Mouse (Mus musculus) MEL (cell line): ENCODE measurements around the gene Stoml3.

Experiments
- E2F4 ChIP-seq: IDR thresholded peaks from 2 replicates; pipeline ENCODE4 v1.6.1; 2011; ENCODE audit warnings: low read depth, low read length, improper control_type of control experiment, borderline replicate concordance
- GATA1 ChIP-seq: IDR thresholded peaks from 2 replicates; pipeline ENCODE4 v1.6.1; 2011; ENCODE audit warnings: low read depth, low read length, improper control_type of control experiment
- KAT2A ChIP-seq: conservative IDR thresholded peaks from 2 replicates; pipeline ENCODE4 v1.6.1; 2012; ENCODE audit warnings: low read depth, low read length, improper control_type of control experiment, inconsistent platforms
- MYC ChIP-seq: IDR thresholded peaks from 2 replicates; pipeline ENCODE4 v1.6.1; 2011; ENCODE audit warnings: low read depth, mild to moderate bottlenecking, low read length, improper control_type of control experiment, moderate library complexity
- POLR2AphosphoS5 ChIP-seq: IDR thresholded peaks from 2 replicates; pipeline ENCODE4 v1.6.1; 2012; ENCODE audit warnings: low read depth, borderline replicate concordance, mild to moderate bottlenecking, inconsistent platforms, low read length, moderate library complexity, mixed read lengths
- TBP ChIP-seq: IDR thresholded peaks from 2 replicates; pipeline ENCODE4 v1.8.0; 2011; ENCODE audit warnings: low read depth, low read length, improper control_type of control experiment

DNA sequence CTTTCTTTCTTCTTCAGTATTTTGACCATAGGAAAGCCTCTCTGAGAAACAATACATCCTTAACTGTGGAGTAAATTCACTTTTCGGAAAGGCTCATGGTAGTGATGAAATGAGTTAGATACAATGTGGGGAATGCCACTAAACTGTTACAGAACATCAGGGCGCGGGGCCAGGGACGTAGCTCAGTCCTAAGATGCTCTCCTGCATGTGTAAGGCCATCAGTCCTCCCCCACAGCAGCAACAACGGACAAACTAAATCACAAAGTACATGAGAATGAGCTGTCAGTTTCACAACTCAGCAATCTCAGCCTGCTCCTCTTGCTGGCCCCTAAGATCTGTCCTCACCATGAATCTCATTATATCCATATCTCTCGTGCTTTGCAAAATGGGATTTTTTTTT lies 33.9 kb upstream of the Stoml3 start:
- TF ChIP-seq KAT2A (no peak), E2F4 (no peak), TBP (no peak), GATA1 (no peak), POLR2AphosphoS5 (no peak), MYC (no peak)
